Mouse (Mus musculus) bone marrow macrophage, adult 2 months (primary cell): Measurements from ENCODE around the gene Negr1. TPM values are rescaled to one million over a fixed set of nuclear protein-coding genes. Genes with fewer than 3 reads are reported as not detected.

Experiments
- H3K27ac ChIP-seq: 2 replicates; pipeline ENCODE4 v1.5.1; 2012; ENCODE audit warnings: low read depth, low read length; ENCODE audit not compliant: insufficient read depth
- H3K4me1 ChIP-seq: 2 replicates; pipeline ENCODE4 v1.6.1; 2012; ENCODE audit warnings: low read length; ENCODE audit not compliant: control insufficient read depth, insufficient read depth
- H3K4me3 ChIP-seq: 2 replicates; pipeline ENCODE4 v1.5.1; 2012; ENCODE audit warnings: mild to moderate bottlenecking, low read length, moderate library complexity; ENCODE audit not compliant: insufficient read depth
- CTCF ChIP-seq: IDR thresholded peaks from 2 replicates; pipeline ENCODE4 v1.5.1; 2012; ENCODE audit warnings: low read depth, mild to moderate bottlenecking, low read length, moderate library complexity
- POLR2A ChIP-seq: IDR thresholded peaks from 2 replicates; pipeline ENCODE4 v1.6.1; 2012; ENCODE audit warnings: mild to moderate bottlenecking, low read depth, low read length, borderline replicate concordance
- polyA plus RNA-seq: library from polyadenylated mRNA; stranded (reverse); fragments of >200 nt; gene quantifications from 2 replicates; pipeline ENCODE4 v1.2.4, GENCODE M21; 2012; ENCODE audit not compliant: missing spikeins, insufficient read depth, insufficient read length

Gene Negr1
- polyA plus RNA-seq, 1 experiment = not detected

GRCm38 (mm10) chr3:157189834-157190233, 628.2 kb downstream of the Negr1 start:
- TF ChIP-seq CTCF = no peak
- no peak for TF ChIP-seq POLR2A
- H3K27ac ChIP-seq = no peak overlapping the region
- no peaks in the 10 kb centered on the region for H3K4me1 ChIP-seq
- no peak overlapping the region for H3K4me3 ChIP-seq

GRCm38 (mm10) chr3:157190551-157190950, 629.0 kb downstream of the Negr1 start:
- no peak overlapping the region for H3K4me3 ChIP-seq
- no peaks in the 10 kb centered on the region for H3K4me1 ChIP-seq
- H3K27ac ChIP-seq = no peak overlapping the region
- TF ChIP-seq POLR2A (no peak), CTCF (no peak)

GRCm38 (mm10) chr3:157192021-157192420, 630.4 kb downstream of the Negr1 start:
- no peak overlapping the region for H3K4me3 ChIP-seq
- TF ChIP-seq CTCF (no peak), POLR2A (no peak)
- H3K4me1 ChIP-seq = no peaks in the 10 kb centered on the region
- H3K27ac ChIP-seq = no peak overlapping the region

- Histone ChIP-seq H3K27ac (no peak overlapping the region), H3K4me3 (no peak overlapping the region), H3K4me1 (no peaks in the 10 kb centered on the region)
- no peak for TF ChIP-seq CTCF
- TF ChIP-seq POLR2A = no peak
Observed at GRCm38 (mm10) chr3:157193141-157193540, 631.5 kb downstream of the Negr1 start.

GRCm38 (mm10) chr3:157198659-157199058, 637.1 kb downstream of the Negr1 start:
- no peak overlapping the region for H3K27ac ChIP-seq
- no peak for TF ChIP-seq POLR2A
- no peak for TF ChIP-seq CTCF
- no peaks in the 10 kb centered on the region for H3K4me1 ChIP-seq
- no peak overlapping the region for H3K4me3 ChIP-seq

- no peak for TF ChIP-seq CTCF
- TF ChIP-seq POLR2A = no peak
- Histone ChIP-seq H3K4me1 (no peaks in the 10 kb centered on the region), H3K27ac (no peak overlapping the region), H3K4me3 (no peak overlapping the region)
Observed at GRCm38 (mm10) chr3:157201726-157202125, 640.1 kb downstream of the Negr1 start.

- TF ChIP-seq CTCF (no peak), POLR2A (no peak)
- Histone ChIP-seq H3K27ac (no peak overlapping the region), H3K4me3 (no peak overlapping the region), H3K4me1 (no peaks in the 10 kb centered on the region)
Observed at GRCm38 (mm10) chr3:157203573-157203972, 642.0 kb downstream of the Negr1 start.

GRCm38 (mm10) chr3:157206752-157207151, 645.2 kb downstream of the Negr1 start:
- TF ChIP-seq CTCF (no peak), POLR2A (no peak)
- H3K4me3 ChIP-seq = no peak overlapping the region
- no peak overlapping the region for H3K27ac ChIP-seq
- H3K4me1 ChIP-seq = no peaks in the 10 kb centered on the region

GRCm38 (mm10) chr3:157208966-157209365, 647.4 kb downstream of the Negr1 start:
- H3K4me1 ChIP-seq = no peaks in the 10 kb centered on the region
- TF ChIP-seq CTCF = no peak
- TF ChIP-seq POLR2A = no peak
- no peak overlapping the region for H3K27ac ChIP-seq

GRCm38 (mm10) chr3:157209386-157209785, 647.8 kb downstream of the Negr1 start:
- Histone ChIP-seq H3K4me3 (no peak overlapping the region), H3K4me1 (no peaks in the 10 kb centered on the region), H3K27ac (no peak overlapping the region)
- TF ChIP-seq CTCF (no peak), POLR2A (no peak)

More at GRCm38 (mm10) chr3:157208966-157209365, 647.4 kb downstream of the Negr1 start:
- H3K4me3 ChIP-seq = no peak overlapping the region

- H3K27ac ChIP-seq = no peak overlapping the region
- TF ChIP-seq CTCF (no peak), POLR2A (no peak)
- no peaks in the 10 kb centered on the region for H3K4me1 ChIP-seq
- no peak overlapping the region for H3K4me3 ChIP-seq
Observed at GRCm38 (mm10) chr3:157215937-157216719, 654.5 kb downstream of the Negr1 start.
